Mouse (Mus musculus): ENCODE data around the gene Xxylt1. TPM values are rescaled to one million over a fixed set of nuclear protein-coding genes. Genes with fewer than 3 reads are reported as not detected.

Gene Xxylt1
- 8.4 and 13.8 TPM in 2 replicates for polyA plus RNA-seq (2012; rRNA removed)

DNA sequence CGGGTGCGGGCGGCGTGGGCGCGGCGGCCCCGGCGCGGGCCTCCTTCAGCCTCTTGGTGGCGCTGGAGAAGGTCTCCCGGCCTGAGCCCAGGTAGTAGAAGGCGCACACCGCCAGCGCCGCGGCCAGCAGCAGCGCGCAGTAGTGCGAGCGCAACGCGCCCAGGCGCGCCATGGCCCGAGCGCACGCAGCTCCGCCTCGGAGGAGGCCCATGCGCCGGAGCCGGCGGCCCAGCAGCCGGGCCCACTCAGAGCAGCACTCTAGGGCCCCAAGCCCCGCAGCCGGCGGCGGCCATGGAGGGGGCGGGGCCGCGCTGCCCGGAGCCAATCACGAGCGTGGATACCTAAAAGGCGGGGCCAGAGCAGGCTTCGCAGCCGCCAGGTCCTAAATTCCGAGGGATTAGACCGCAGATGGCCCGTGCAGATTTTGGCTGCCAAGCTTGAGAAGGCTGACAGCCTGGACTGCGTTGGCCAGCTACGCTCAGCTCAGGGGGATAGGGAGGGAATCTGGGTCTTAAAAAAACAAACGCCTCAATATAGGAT lies at the start of gene Xxylt1:
Xxylt1 (minus strand) TSS at position 308 of the 540 bp plus-strand sequence.

Other genes with a start within 250 kb of the Xxylt1 start
- 17.0 and 23.8 TPM in 2 replicates for gene Acap2, start 119.8 kb upstream of the Xxylt1 start, polyA plus RNA-seq (2012; rRNA removed)
- gene Ppp1r2, start 193.8 kb upstream of the Xxylt1 start, polyA plus RNA-seq (2012; rRNA removed) = 52.8 and 53.4 TPM in 2 replicates
- gene Apod, start 233.4 kb upstream of the Xxylt1 start, polyA plus RNA-seq (2012; rRNA removed) = 24.3 and 41.1 TPM in 2 replicates

Measured in central nervous system, embryonic 11.5 days (tissue).